Mouse (Mus musculus) MN1 (cell line): Measurements from ENCODE around the gene Snrpf.
A peak's percentile ranks its signal among the peaks of the same experiment; 100 is the strongest.
"Not testable (repeated sequence)": the region's sequence is repeated elsewhere in the genome, so short reads cannot be mapped to it uniquely, and the experiment has no call there.

Experiments
- DNase-seq: peaks from one replicate; pipeline ENCODE4 v3.0.0-alpha.2; 2016; ENCODE audit warnings: low spot score

Snrpf gene

GRCm38 (mm10) chr10:93575960-93576359 lies 13.5 kb downstream of the Snrpf start:
- DNase-seq: no peak

GRCm38 (mm10) chr10:93574966-93575365 lies 14.5 kb downstream of the Snrpf start:
- no peak for DNase-seq

- DNase-seq: no peak
Measured at GRCm38 (mm10) chr10:93572209-93572608, 17.3 kb downstream of the Snrpf start.

GRCm38 (mm10) chr10:93568671-93569070 lies 20.8 kb downstream of the Snrpf start:
- DNase-seq: no peak

GRCm38 (mm10) chr10:93567841-93568566 lies 21.5 kb downstream of the Snrpf start:
- DNase-seq: no peak

GRCm38 (mm10) chr10:93567066-93567465 lies 22.4 kb downstream of the Snrpf start:
- no peak for DNase-seq

- DNase-seq: no peak
Measured at GRCm38 (mm10) chr10:93564518-93565090, 24.9 kb downstream of the Snrpf start.

GRCm38 (mm10) chr10:93559786-93560185 lies 29.7 kb downstream of the Snrpf start:
- no peak for DNase-seq

GRCm38 (mm10) chr10:93557971-93558370 lies 31.5 kb downstream of the Snrpf start:
- not testable (repeated sequence) for DNase-seq

- DNase-seq: no peak
Measured at GRCm38 (mm10) chr10:93552596-93552995, 36.9 kb downstream of the Snrpf start.

- DNase-seq: peak; percentile 59
Measured at GRCm38 (mm10) chr10:93549821-93550220, 39.7 kb downstream of the Snrpf start.

- DNase-seq: peak; percentile 88
Measured at GRCm38 (mm10) chr10:93548991-93549390, 40.5 kb downstream of the Snrpf start.

GRCm38 (mm10) chr10:93547741-93548270 lies 41.7 kb downstream of the Snrpf start:
- no peak for DNase-seq

GRCm38 (mm10) chr10:93544172-93544571 lies 45.3 kb downstream of the Snrpf start:
- no peak for DNase-seq

- no peak for DNase-seq
Measured at GRCm38 (mm10) chr10:93543176-93543575, 46.3 kb downstream of the Snrpf start.

GRCm38 (mm10) chr10:93542356-93542755 lies 47.1 kb downstream of the Snrpf start:
- DNase-seq: no peak

- DNase-seq: no peak
Measured at GRCm38 (mm10) chr10:93541585-93541984, 47.9 kb downstream of the Snrpf start.

- peak; percentile 33 for DNase-seq
Measured at GRCm38 (mm10) chr10:93540431-93541210, 48.9 kb downstream of the Snrpf start, which contains the start of gene Ccdc38. Gene Ccdc38 (plus strand): TSS chr10:93540632.

GRCm38 (mm10) chr10:93539775-93540430 lies 49.6 kb downstream of the Snrpf start, which contains the start of gene Amdhd1:
Gene Amdhd1 (minus strand): TSS chr10:93540033.
- DNase-seq: peak; percentile 93

GRCm38 (mm10) chr10:93538818-93539217 lies 50.7 kb downstream of the Snrpf start:
- DNase-seq: no peak

GRCm38 (mm10) chr10:93538287-93538686 lies 51.2 kb downstream of the Snrpf start:
- no peak for DNase-seq
